Comparison of ENCODE assay signal across 13 mouse cellular contexts in the genomic region with DNA sequence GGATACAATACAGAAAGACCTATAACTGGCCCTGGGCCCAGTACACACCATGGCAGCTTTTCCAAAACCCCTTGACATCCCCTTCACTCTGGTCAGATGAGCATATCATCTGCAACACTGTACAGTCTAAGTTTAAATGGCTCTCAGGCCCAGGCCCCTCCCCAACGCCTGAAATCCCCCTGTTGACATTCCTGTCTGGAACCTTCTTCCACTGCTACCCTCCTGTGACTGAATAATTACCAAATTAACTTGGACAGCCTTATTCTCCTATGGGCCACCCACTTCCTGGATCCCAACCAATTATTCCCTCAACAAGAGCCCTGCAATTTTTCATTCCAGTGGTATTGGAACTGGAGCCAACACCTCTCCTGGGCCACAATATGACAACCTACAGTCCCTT. TPM values are rescaled to one million over a fixed set of nuclear protein-coding genes. Genes with fewer than 3 reads are reported as not detected.
DNase-seq lines count a peak whose midpoint lies in the region; ATAC-seq and TF ChIP-seq lines count a peak whose summit lies in the region.
"Had no signal": no experiment of that assay in that cellular context is flagged by ENCODE, and none has a peak within 500 bp of the region (broad histone marks: within the 10 kb centered on the region; RNA-seq: fewer than 3 reads in every experiment).

No protein-coding gene starts in this region.

- peaks cover 74% of the 10 kb centered on the region for H3K4me1 ChIP-seq in heart, embryonic 13.5 days
- peaks cover 52% of the 10 kb centered on the region for H3K4me1 ChIP-seq in lung, embryonic 15.5 days
- peaks cover 16% of the 10 kb centered on the region; the same call in 1 of the 2 replicates for H3K4me1 ChIP-seq in lung, postnatal 0 days (ENCODE audit: insufficient read depth, low read depth, low read length)
- peaks cover 15% of the 10 kb centered on the region for H3K4me1 ChIP-seq in embryonic facial prominence, embryonic 14.5 days (ENCODE audit: control insufficient read depth, insufficient read depth, low read length)
- peaks cover 14% of the 10 kb centered on the region for H3K4me1 ChIP-seq in stomach, embryonic 15.5 days
- H3K4me1 ChIP-seq in forebrain, postnatal 0 days (ENCODE audit: insufficient read depth), result no peaks in the 10 kb centered on the region
- H3K4me1 ChIP-seq: midbrain, embryonic 12.5 days had no signal

- WGBS in heart, embryonic 13.5 days, result 37% methylated on average over 1 of the region's 1 CpGs
- 53% methylated on average over 1 of the region's 1 CpGs for WGBS in lung, embryonic 15.5 days
- 53% methylated on average over 1 of the region's 1 CpGs for WGBS in lung, postnatal 0 days
- 36% methylated on average over 1 of the region's 1 CpGs for WGBS in embryonic facial prominence, embryonic 14.5 days
- WGBS in stomach, embryonic 15.5 days, result 47% methylated on average over 1 of the region's 1 CpGs
- 55% methylated on average over 1 of the region's 1 CpGs for WGBS in forebrain, postnatal 0 days

- TF ChIP-seq CTCF in lung, postnatal 0 days (IDR thresholded peaks at IDR 0.05), result no peak
- TF ChIP-seq CTCF in forebrain, postnatal 0 days (IDR thresholded peaks at IDR 0.05; ENCODE audit: low read depth), result no peak

- H3K27me3 ChIP-seq in heart, embryonic 13.5 days (replicated peaks), result no peaks in the 10 kb centered on the region
- no peaks in the 10 kb centered on the region for H3K27me3 ChIP-seq in lung, embryonic 15.5 days
- no peaks in the 10 kb centered on the region for H3K27me3 ChIP-seq in lung, postnatal 0 days (replicated peaks; ENCODE audit: insufficient read depth, low read length)
- H3K27me3 ChIP-seq in embryonic facial prominence, embryonic 14.5 days (replicated peaks; ENCODE audit: control insufficient read depth, insufficient read depth, low read length), result no peaks in the 10 kb centered on the region
- H3K27me3 ChIP-seq in stomach, embryonic 15.5 days (replicated peaks), result no peaks in the 10 kb centered on the region
- H3K27me3 ChIP-seq in forebrain, postnatal 0 days (ENCODE audit: insufficient read depth, low read length), result no peaks in the 10 kb centered on the region

- TF ChIP-seq EP300 in lung, postnatal 0 days (IDR thresholded peaks at IDR 0.05), result no peak

- no peak for DNase-seq in heart, postnatal 36 days
- no peak for DNase-seq in lung, postnatal 0 days (ENCODE audit: low spot score)
- DNase-seq in embryonic facial prominence, embryonic 14.5 days (ENCODE audit: low spot score), result no peak
- DNase-seq in forebrain, postnatal 0 days, result no peak
- DNase-seq: adrenal gland, postnatal 10 days; cerebellum, postnatal 36 days; right cerebral cortex, postnatal 4 days; thymus, postnatal 4 days had no signal

- H3K27ac ChIP-seq in heart, embryonic 13.5 days (replicated peaks), result peak overlapping the region; percentile 95
- H3K27ac ChIP-seq in lung, embryonic 15.5 days, result no peak overlapping the region
- no peak overlapping the region for H3K27ac ChIP-seq in lung, postnatal 0 days (ENCODE audit: low read length)
- no peak overlapping the region for H3K27ac ChIP-seq in embryonic facial prominence, embryonic 14.5 days (replicated peaks; ENCODE audit: low read depth, low read length)
- no peak overlapping the region for H3K27ac ChIP-seq in stomach, embryonic 15.5 days
- no peak overlapping the region for H3K27ac ChIP-seq in forebrain, postnatal 0 days (ENCODE audit: low read depth, low read length)
- H3K27ac ChIP-seq: midbrain, embryonic 12.5 days had no signal

- peaks cover 25% of the 10 kb centered on the region for H3K9me3 ChIP-seq in heart, embryonic 13.5 days
- H3K9me3 ChIP-seq in lung, embryonic 15.5 days, result peaks cover 19% of the 10 kb centered on the region; the same call in 1 of the 2 replicates
- H3K9me3 ChIP-seq in lung, postnatal 0 days (ENCODE audit: low read length), result peaks cover 11% of the 10 kb centered on the region; the same call in 1 of the 2 replicates
- H3K9me3 ChIP-seq in embryonic facial prominence, embryonic 14.5 days (ENCODE audit: control insufficient read depth, low read length), result peaks cover 44% of the 10 kb centered on the region
- no peaks in the 10 kb centered on the region; the same call in 1 of the 2 replicates for H3K9me3 ChIP-seq in stomach, embryonic 15.5 days
- peaks cover 13% of the 10 kb centered on the region for H3K9me3 ChIP-seq in forebrain, postnatal 0 days (ENCODE audit: low read length)

- peak overlapping the region; percentile 73 for H3K4me2 ChIP-seq in heart, embryonic 13.5 days
- H3K4me2 ChIP-seq in lung, embryonic 15.5 days, result peak overlapping the region; percentile 46
- H3K4me2 ChIP-seq in lung, postnatal 0 days (replicated peaks; ENCODE audit: low read depth, low read length), result no peak overlapping the region
- H3K4me2 ChIP-seq in embryonic facial prominence, embryonic 14.5 days (ENCODE audit: low read depth, low read length), result peak overlapping the region; percentile 47
- H3K4me2 ChIP-seq in stomach, embryonic 15.5 days, result 0 out of 2 replicates have a peak overlapping the region, but pooled peaks have one; percentile 48
- H3K4me2 ChIP-seq in forebrain, postnatal 0 days (ENCODE audit: low read depth), result no peak overlapping the region
- H3K4me2 ChIP-seq: midbrain, embryonic 12.5 days had no signal

- H3K9ac ChIP-seq in heart, embryonic 13.5 days, result peak overlapping the region; percentile 94
- no peak overlapping the region for H3K9ac ChIP-seq in lung, embryonic 15.5 days
- H3K9ac ChIP-seq in lung, postnatal 0 days (replicated peaks; ENCODE audit: low read depth), result no peak overlapping the region
- no peak overlapping the region for H3K9ac ChIP-seq in embryonic facial prominence, embryonic 14.5 days (ENCODE audit: low read depth, low read length)
- no peak overlapping the region for H3K9ac ChIP-seq in stomach, embryonic 15.5 days
- H3K9ac ChIP-seq in forebrain, postnatal 0 days, result no peak overlapping the region
- H3K9ac ChIP-seq: midbrain, embryonic 12.5 days had no signal

- H3K36me3 ChIP-seq in heart, embryonic 13.5 days, result peaks cover 97% of the 10 kb centered on the region
- H3K36me3 ChIP-seq in lung, embryonic 15.5 days, result peaks cover 82% of the 10 kb centered on the region
- H3K36me3 ChIP-seq in lung, postnatal 0 days (ENCODE audit: insufficient read depth, low read length), result peaks cover 14% of the 10 kb centered on the region
- H3K36me3 ChIP-seq in embryonic facial prominence, embryonic 14.5 days (ENCODE audit: control insufficient read depth, insufficient read depth, low read length), result peaks cover 93% of the 10 kb centered on the region
- peaks cover 54% of the 10 kb centered on the region for H3K36me3 ChIP-seq in stomach, embryonic 15.5 days
- H3K36me3 ChIP-seq in forebrain, postnatal 0 days (ENCODE audit: insufficient read depth), result peaks cover 12% of the 10 kb centered on the region

- peak overlapping the region; percentile 75 for H3K4me3 ChIP-seq in heart, embryonic 13.5 days
- peak overlapping the region; percentile 58; the same call in 1 of the 2 replicates for H3K4me3 ChIP-seq in lung, embryonic 15.5 days
- H3K4me3 ChIP-seq in lung, postnatal 0 days (ENCODE audit: low read depth, low read length), result no peak overlapping the region
- 0 out of 2 replicates have a peak overlapping the region, but pooled peaks have one; percentile 60 for H3K4me3 ChIP-seq in embryonic facial prominence, embryonic 14.5 days (ENCODE audit: low read depth, low read length)
- peak overlapping the region; percentile 60; the same call in 1 of the 2 replicates for H3K4me3 ChIP-seq in stomach, embryonic 15.5 days (replicated peaks)
- H3K4me3 ChIP-seq in forebrain, postnatal 0 days (ENCODE audit: low read depth, low read length), result no peak overlapping the region
- H3K4me3 ChIP-seq: midbrain, embryonic 12.5 days had no signal

- ATAC-seq in heart, embryonic 13.5 days (ENCODE audit: extremely low read depth, insufficient number of reproducible peaks, low FRiP score, low TSS enrichment), result no peak
- ATAC-seq in lung, embryonic 15.5 days (ENCODE audit: borderline replicate concordance, extremely low read depth, low FRiP score, low TSS enrichment), result no peak
- ATAC-seq in lung, postnatal 0 days, result no peak
- ATAC-seq in embryonic facial prominence, embryonic 14.5 days (ENCODE audit: low read depth), result no peak
- ATAC-seq in stomach, embryonic 15.5 days (ENCODE audit: insufficient read depth, low FRiP score, low read depth), result no peak
- no peak for ATAC-seq in forebrain, postnatal 0 days
- ATAC-seq: inflammation-experienced regulatory T-cells, adult 6 months had no signal

- intact Hi-C loops in heart, postnatal 36 days (cut with DNase I), result no loop called here

RNA-seq across cellular contexts. Expression of a gene that starts 25.4 kb away (rescaled TPM):
- 142 and 143 TPM in 2 replicates for polyA plus RNA-seq in heart, embryonic 13.5 days (2015; fragmentation: Nextera tagmentation; extraction: Ambion mirVana)
- 100 to 1,000 TPM; 109 to 113 TPM for total RNA-seq in heart, postnatal 36 days (2021)
- polyA plus RNA-seq in lung, embryonic 15.5 days (2015; fragmentation: Nextera tagmentation; extraction: Ambion mirVana), result 58.4 and 62.5 TPM in 2 replicates
- 26.7 and 27.9 TPM in 2 replicates for polyA plus RNA-seq in lung, postnatal 0 days (2015; fragmentation: Nextera tagmentation; extraction: Ambion mirVana)
- 66.0 and 67.5 TPM in 2 replicates for polyA plus RNA-seq in embryonic facial prominence, embryonic 14.5 days (2014; fragmentation: Nextera tagmentation; extraction: Ambion mirVana)
- 35.1 and 36.1 TPM in 2 replicates for polyA plus RNA-seq in stomach, embryonic 15.5 days (2015; fragmentation: Nextera tagmentation; extraction: Ambion mirVana)
- total RNA-seq in forebrain, postnatal 0 days (2014; rRNA removed), result 27.2 and 36.0 TPM in 2 replicates
- 3.0 and 4.6 TPM in 2 replicates for polyA plus RNA-seq in forebrain, postnatal 0 days (2015; fragmentation: Nextera tagmentation; extraction: Ambion mirVana)

Comparison
In these comparisons a context has a peak if more than half of its experiments do, and no peak if none do; other contexts are left out.
1. H3K4me2 ChIP-seq: peak in heart, embryonic 13.5 days (single experiment), lung, embryonic 15.5 days (single experiment), embryonic facial prominence, embryonic 14.5 days (single experiment) and stomach, embryonic 15.5 days (single experiment); none in lung, postnatal 0 days (single experiment) and forebrain, postnatal 0 days (single experiment).
2. H3K4me3 ChIP-seq: peak in heart, embryonic 13.5 days (single experiment), lung, embryonic 15.5 days (single experiment), embryonic facial prominence, embryonic 14.5 days (single experiment) and stomach, embryonic 15.5 days (single experiment); none in lung, postnatal 0 days (single experiment) and forebrain, postnatal 0 days (single experiment).